Mouse (Mus musculus): Measurements from ENCODE around the gene Erc2.

DNA sequence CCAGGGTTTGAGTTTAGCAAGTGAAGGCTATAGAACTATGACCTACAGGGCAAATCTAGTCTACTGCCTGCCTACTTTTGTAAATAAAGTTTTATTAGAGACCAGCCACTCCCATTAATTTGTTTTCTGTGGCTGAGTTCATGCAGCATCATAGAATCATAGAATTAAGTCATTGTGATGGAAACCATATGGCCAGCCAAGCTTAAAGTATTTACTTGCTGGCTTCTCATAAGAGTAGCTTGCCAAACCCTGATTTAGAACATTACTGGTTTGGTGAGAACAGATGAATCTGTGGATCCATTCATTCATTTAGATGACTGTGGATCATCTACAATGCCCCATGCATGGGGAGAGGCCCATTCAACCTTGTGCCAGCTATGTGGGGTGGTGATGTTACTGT, 733.8 kb downstream of the Erc2 start:
- no peak for TF ChIP-seq CTCF (IDR thresholded peaks at IDR 0.05; ENCODE audit: low read depth)
- no peak for TF ChIP-seq EP300 (IDR thresholded peaks at IDR 0.05; ENCODE audit: low read depth)
